Comparison of ENCODE assay signal across 19 mouse cellular contexts in the genomic region with DNA sequence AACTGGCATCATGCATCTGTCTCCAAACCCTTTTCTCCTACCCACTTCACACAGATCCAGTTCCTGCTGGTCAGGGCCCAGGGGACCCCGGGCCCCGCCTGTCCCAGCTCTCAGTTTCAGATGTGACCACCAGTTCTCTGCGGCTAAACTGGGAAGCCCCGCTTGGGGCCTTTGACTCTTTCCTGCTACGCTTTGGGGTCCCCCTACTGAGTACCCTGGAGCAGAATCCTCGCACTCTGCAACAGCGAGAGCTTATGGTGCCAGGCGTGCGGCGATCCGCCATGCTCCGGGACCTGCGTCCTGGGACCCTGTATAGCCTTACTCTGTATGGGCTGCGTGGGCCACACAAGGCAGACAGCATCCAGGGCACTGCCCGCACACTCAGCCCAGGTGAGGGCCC. TPM values are rescaled to one million over a fixed set of nuclear protein-coding genes. Genes with fewer than 3 reads are reported as not detected.
"Had no signal": no experiment of that assay in that cellular context is flagged by ENCODE, and none has a peak within 500 bp of the region (broad histone marks: within the 10 kb centered on the region; RNA-seq: fewer than 3 reads in every experiment).

No protein-coding gene starts in this region.

- H3K36me3 ChIP-seq: midbrain, embryonic 13.5 days; midbrain, embryonic 15.5 days; neural tube, embryonic 13.5 days; neural tube, embryonic 15.5 days had no signal

- ATAC-seq: midbrain, embryonic 13.5 days; midbrain, embryonic 15.5 days had no signal

- H3K27me3 ChIP-seq: midbrain, embryonic 13.5 days; midbrain, embryonic 15.5 days; neural tube, embryonic 13.5 days; neural tube, embryonic 15.5 days had no signal

- H3K4me3 ChIP-seq: midbrain, embryonic 13.5 days; midbrain, embryonic 15.5 days; myocyte; neural tube, embryonic 13.5 days; neural tube, embryonic 15.5 days had no signal

- H3K4me1 ChIP-seq: midbrain, embryonic 13.5 days; midbrain, embryonic 15.5 days; neural tube, embryonic 13.5 days; neural tube, embryonic 15.5 days had no signal

- DNase-seq: lung, adult 18-20 months; lung, embryonic 14.5 days; lung, postnatal 10 days; lung, postnatal 4 days; retina, postnatal 1 day; right cerebral cortex, adult 18-20 months; right cerebral cortex, postnatal 25 days; right cerebral cortex, postnatal 4 days; spleen, adult 18-20 months; thymus, adult 18-20 months; thymus, postnatal 25 days; thymus, postnatal 4 days had no signal

- H3K27ac ChIP-seq: midbrain, embryonic 13.5 days; midbrain, embryonic 15.5 days; neural tube, embryonic 13.5 days; neural tube, embryonic 15.5 days had no signal

- H3K9me3 ChIP-seq: midbrain, embryonic 13.5 days; midbrain, embryonic 15.5 days; neural tube, embryonic 13.5 days; neural tube, embryonic 15.5 days had no signal

- H3K9ac ChIP-seq: lung, embryonic 14.5 days; midbrain, embryonic 13.5 days; midbrain, embryonic 15.5 days; neural tube, embryonic 13.5 days; neural tube, embryonic 15.5 days had no signal

- H3K4me2 ChIP-seq: lung, embryonic 14.5 days; midbrain, embryonic 11.5 days; midbrain, embryonic 13.5 days; midbrain, embryonic 15.5 days; neural tube, embryonic 13.5 days; neural tube, embryonic 15.5 days had no signal

RNA-seq across cellular contexts. Expression of a gene that starts 27.4 kb away (rescaled TPM):
- polyA plus RNA-seq: lung, embryonic 14.5 days; midbrain, embryonic 11.5 days; midbrain, embryonic 13.5 days; myocyte; neural tube, embryonic 11.5 days; neural tube, embryonic 13.5 days had no signal
